Mouse (Mus musculus): ENCODE data around the gene Gm10717. TPM values are rescaled to one million over a fixed set of nuclear protein-coding genes. Genes with fewer than 3 reads are reported as not detected.

Gene Gm10717
- not detected for polyA plus RNA-seq (2014; fragmentation: Illumina TruSeq; extraction: RNeasy Lipid Tissue Mini Kit (QIAGEN cat#74804); ENCODE audit: low read depth, low replicate concordance)

DNA sequence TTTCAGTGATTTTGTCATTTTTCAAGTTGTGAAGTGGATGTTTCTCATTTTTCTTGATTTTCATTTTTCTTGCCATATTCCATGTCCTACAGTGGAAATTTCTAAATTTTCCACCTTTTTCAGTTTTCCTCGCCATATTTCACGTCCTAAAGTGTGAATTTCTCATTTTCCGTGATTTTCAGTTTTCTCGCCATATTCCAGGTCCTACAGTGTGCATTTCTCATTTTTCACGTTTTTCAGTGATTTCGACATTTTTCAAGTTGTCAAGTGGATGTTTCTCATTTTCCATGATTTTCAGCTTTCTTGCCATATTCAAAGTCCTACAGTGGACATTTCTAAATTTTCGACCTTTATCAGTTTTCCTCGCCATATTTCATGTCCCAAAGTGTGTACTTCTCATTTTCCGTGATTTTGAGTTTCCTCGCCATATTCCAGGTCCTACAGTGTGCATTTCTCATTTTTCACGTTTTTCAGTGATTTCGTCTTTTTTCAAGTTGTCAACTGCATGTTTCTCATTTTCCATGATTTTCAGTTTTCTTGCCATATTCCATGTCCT, at the start of gene Gm10717:
Gm10717 (plus strand) TSS at position 506 of the 556 bp plus-strand sequence.

GRCm38 (mm10) chr9:3000445-3000972, 24.7 kb upstream of the Gm10717 start, which contains the start of gene Gm10722:
Gene Gm10722 (plus strand): TSS chr9:3000922.

DNA sequence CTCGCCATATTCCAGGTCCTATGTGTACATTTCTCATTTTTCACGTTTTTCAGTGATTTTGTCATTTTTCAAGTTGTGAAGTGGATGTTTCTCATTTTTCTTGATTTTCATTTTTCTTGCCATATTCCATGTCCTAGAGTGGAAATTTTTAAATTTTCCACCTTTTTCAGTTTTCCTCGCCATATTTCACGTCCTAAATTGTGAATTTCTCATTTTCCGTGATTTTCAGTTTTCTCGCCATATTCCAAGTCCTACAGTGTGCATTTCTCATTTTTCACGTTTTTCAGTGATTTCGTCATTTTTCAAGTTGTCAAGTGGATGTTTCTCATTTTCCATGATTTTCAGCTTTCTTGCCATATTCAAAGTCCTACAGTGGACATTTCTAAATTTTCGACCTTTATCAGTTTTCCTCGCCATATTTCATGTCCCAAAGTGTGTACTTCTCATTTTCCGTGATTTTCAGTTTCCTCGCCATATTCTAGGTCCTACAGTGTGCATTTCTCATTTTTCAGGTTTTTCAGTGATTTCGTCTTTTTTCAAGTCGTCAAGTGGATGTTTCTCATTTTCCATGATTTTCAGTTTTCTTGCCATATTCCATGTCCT, 22.3 kb upstream of the Gm10717 start, which contains the start of gene Gm11168:
Gm11168 (plus strand) TSS at position 553 of the 603 bp plus-strand sequence.

DNA sequence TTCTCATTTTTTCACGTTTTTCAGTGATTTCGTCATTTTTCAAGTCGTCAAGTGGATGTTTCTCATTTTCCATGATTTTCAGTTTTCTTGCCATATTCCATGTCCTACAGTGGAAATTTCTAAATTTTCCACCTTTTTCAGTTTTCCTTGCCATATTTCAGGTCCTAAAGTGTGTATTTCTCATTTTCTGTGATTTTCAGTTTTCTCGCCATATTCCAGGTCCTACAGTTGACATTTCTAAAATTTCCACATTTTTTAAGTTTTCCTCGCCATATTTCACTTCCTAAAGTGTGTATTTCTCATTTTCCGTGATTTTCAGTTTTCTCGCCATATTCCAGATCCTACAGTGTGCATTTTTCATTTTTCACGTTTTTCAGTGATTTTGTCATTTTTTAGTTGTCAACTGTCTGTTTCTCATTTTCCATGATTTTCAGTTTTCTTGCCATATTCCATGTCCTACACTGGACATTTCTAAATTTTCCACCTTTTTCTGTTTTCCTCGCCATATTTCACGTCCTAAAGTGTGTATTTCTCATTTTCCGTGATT, 12.4 kb upstream of the Gm10717 start, which contains the start of gene Gm10721:
Gm10721 (plus strand) TSS at position 408 of the 547 bp plus-strand sequence.

DNA sequence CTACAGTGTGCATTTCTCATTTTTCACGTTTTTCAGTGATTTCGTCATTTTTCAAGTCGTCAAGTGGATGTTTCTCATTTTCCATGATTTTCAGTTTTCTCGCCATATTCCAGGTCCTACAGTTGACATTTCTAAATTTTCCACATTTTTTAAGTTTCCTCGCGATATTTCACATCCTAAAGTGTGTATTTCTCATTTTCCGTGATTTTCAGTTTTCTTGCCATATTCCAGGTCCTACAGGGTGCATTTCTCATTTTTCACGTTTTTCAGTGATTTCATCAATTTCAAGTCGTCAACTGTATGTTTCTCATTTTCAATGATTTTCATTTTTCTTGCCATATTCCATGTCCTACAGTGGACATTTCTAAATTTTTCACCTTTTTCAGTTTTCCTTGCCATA, 9.9 kb upstream of the Gm10717 start, which contains the start of gene Gm10720:
Gm10720 (plus strand) TSS at position 301 of the 400 bp plus-strand sequence.

GRCm38 (mm10) chr9:3017108-3017507, 8.1 kb upstream of the Gm10717 start, which contains the start of gene Gm10719:
Gene Gm10719 (plus strand): TSS chr9:3017408.

DNA sequence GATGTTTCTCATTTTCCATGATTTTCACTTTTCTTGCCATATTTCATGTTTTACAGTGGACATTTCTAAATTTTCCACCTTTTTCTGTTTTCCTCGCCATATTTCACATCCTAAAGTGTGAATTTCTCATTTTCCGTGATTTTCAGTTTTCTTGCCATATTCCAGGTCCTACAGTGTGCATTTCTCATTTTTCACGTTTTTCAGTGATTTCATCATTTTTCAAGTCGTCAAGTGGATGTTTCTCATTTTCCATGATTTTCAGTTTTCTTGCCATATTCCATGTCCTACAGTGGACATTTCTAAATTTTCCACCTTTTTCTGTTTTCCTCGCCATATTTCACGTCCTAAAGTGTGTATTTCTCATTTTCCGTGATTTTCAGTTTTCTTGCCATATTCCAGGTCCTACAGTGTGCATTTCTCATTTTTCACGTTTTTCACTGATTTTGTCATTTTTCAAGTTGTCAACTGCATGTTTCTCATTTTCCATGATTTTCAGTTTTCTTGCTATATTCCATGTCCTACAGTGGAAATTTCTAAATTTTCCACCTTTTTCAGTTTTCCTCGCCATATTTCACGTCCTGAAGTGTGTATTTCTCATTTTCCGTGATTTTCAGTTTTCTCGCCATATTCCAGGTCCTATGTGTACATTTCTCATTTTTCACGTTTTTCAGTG, 1.8 kb upstream of the Gm10717 start, which contains the start of gene Gm10718:
Gm10718 (plus strand) TSS at position 236 of the 673 bp plus-strand sequence.

GRCm38 (mm10) chr9:3034299-3034698, 9.1 kb downstream of the Gm10717 start, which contains the start of gene Gm17535:
Gene Gm17535 (plus strand): TSS chr9:3034599.

GRCm38 (mm10) chr9:3036577-3036976, 11.4 kb downstream of the Gm10717 start, which contains the start of gene Gm10715:
Gene Gm10715 (plus strand): TSS chr9:3036877.

Other genes with a start within 250 kb of the Gm10717 start
- gene Gm10722, start 24.5 kb upstream of the Gm10717 start, polyA plus RNA-seq (2014; fragmentation: Illumina TruSeq; extraction: RNeasy Lipid Tissue Mini Kit (QIAGEN cat#74804); ENCODE audit: low read depth, low replicate concordance) = not detected
- gene Gm11168, start 22.1 kb upstream of the Gm10717 start, polyA plus RNA-seq (2014; fragmentation: Illumina TruSeq; extraction: RNeasy Lipid Tissue Mini Kit (QIAGEN cat#74804); ENCODE audit: low read depth, low replicate concordance) = not detected
- not detected for gene Gm10721, start 12.3 kb upstream of the Gm10717 start, polyA plus RNA-seq (2014; fragmentation: Illumina TruSeq; extraction: RNeasy Lipid Tissue Mini Kit (QIAGEN cat#74804); ENCODE audit: low read depth, low replicate concordance)
- gene Gm10720, start 9.8 kb upstream of the Gm10717 start, polyA plus RNA-seq (2014; fragmentation: Illumina TruSeq; extraction: RNeasy Lipid Tissue Mini Kit (QIAGEN cat#74804); ENCODE audit: low read depth, low replicate concordance) = not detected
- gene Gm10719, start 8.0 kb upstream of the Gm10717 start, polyA plus RNA-seq (2014; fragmentation: Illumina TruSeq; extraction: RNeasy Lipid Tissue Mini Kit (QIAGEN cat#74804); ENCODE audit: low read depth, low replicate concordance) = not detected
- not detected for gene Gm10718, start 1.9 kb upstream of the Gm10717 start, polyA plus RNA-seq (2014; fragmentation: Illumina TruSeq; extraction: RNeasy Lipid Tissue Mini Kit (QIAGEN cat#74804); ENCODE audit: low read depth, low replicate concordance)
- gene Gm17535, start 9.2 kb downstream of the Gm10717 start, polyA plus RNA-seq (2014; fragmentation: Illumina TruSeq; extraction: RNeasy Lipid Tissue Mini Kit (QIAGEN cat#74804); ENCODE audit: low read depth, low replicate concordance) = not detected
- not detected for gene Gm10715, start 11.5 kb downstream of the Gm10717 start, polyA plus RNA-seq (2014; fragmentation: Illumina TruSeq; extraction: RNeasy Lipid Tissue Mini Kit (QIAGEN cat#74804); ENCODE audit: low read depth, low replicate concordance)